Comparison of ENCODE assay signal across 10 mouse cellular contexts in genomic region chr9:13307226-13307625, GRCm38 (mm10). TPM values are rescaled to one million over a fixed set of nuclear protein-coding genes. Genes with fewer than 3 reads are reported as not detected.
A peak's percentile ranks its signal among the peaks of the same experiment; 100 is the strongest.
DNase-seq lines count a peak whose midpoint lies in the region; ATAC-seq and TF ChIP-seq lines count a peak whose summit lies in the region.
"Had no signal": no experiment of that assay in that cellular context is flagged by ENCODE, and none has a peak within 500 bp of the region (broad histone marks: within the 10 kb centered on the region; RNA-seq: fewer than 3 reads in every experiment).

No protein-coding gene starts in this region.

- H3K4me3 ChIP-seq in heart, adult 2 months: no peak overlapping the region
- H3K4me3 ChIP-seq in embryonic facial prominence, embryonic 14.5 days (ENCODE audit: low read depth, low read length): no peak overlapping the region
- no peak overlapping the region for H3K4me3 ChIP-seq in midbrain, embryonic 13.5 days (replicated peaks)

- no peak for TF ChIP-seq POLR2A in heart, adult 2 months (IDR thresholded peaks at IDR 0.05; ENCODE audit: insufficient read depth, low read depth, low read length)

- ATAC-seq in embryonic facial prominence, embryonic 14.5 days (ENCODE audit: low read depth): peak; percentile 67
- no peak for ATAC-seq in midbrain, embryonic 13.5 days

- H3K36me3 ChIP-seq in heart, adult 2 months (ENCODE audit: control insufficient read depth, insufficient read depth, low read length): peaks cover 7% of the 10 kb centered on the region
- no peaks in the 10 kb centered on the region for H3K36me3 ChIP-seq in embryonic facial prominence, embryonic 14.5 days (ENCODE audit: control insufficient read depth, insufficient read depth, low read length)
- no peaks in the 10 kb centered on the region for H3K36me3 ChIP-seq in midbrain, embryonic 13.5 days

- peaks cover 14% of the 10 kb centered on the region for H3K4me1 ChIP-seq in heart, adult 2 months (ENCODE audit: control insufficient read depth, insufficient read depth, low read length)
- H3K4me1 ChIP-seq in embryonic facial prominence, embryonic 14.5 days (ENCODE audit: control insufficient read depth, insufficient read depth, low read length): peaks cover 18% of the 10 kb centered on the region
- H3K4me1 ChIP-seq in midbrain, embryonic 13.5 days (replicated peaks): peaks cover 76% of the 10 kb centered on the region

- H3K9me3 ChIP-seq in embryonic facial prominence, embryonic 14.5 days (ENCODE audit: control insufficient read depth, low read length): no peaks in the 10 kb centered on the region
- H3K9me3 ChIP-seq in midbrain, embryonic 13.5 days: no peaks in the 10 kb centered on the region

- intact Hi-C loops in heart, adult 2 months (cut with DNase I): no loop called here

- no peak overlapping the region for H3K27ac ChIP-seq in heart, adult 2 months
- peak overlapping the region; percentile 49 for H3K27ac ChIP-seq in embryonic facial prominence, embryonic 14.5 days (replicated peaks; ENCODE audit: low read depth, low read length)
- peak overlapping the region; percentile 60 for H3K27ac ChIP-seq in midbrain, embryonic 13.5 days

- no peak for TF ChIP-seq EP300 in heart, adult 2 months (IDR thresholded peaks at IDR 0.05; ENCODE audit: insufficient read depth, low read depth, low read length)

- H3K27me3 ChIP-seq in heart, adult 2 months (ENCODE audit: control insufficient read depth, insufficient read depth, low read length): no peaks in the 10 kb centered on the region
- no peaks in the 10 kb centered on the region for H3K27me3 ChIP-seq in embryonic facial prominence, embryonic 14.5 days (replicated peaks; ENCODE audit: control insufficient read depth, insufficient read depth, low read length)
- no peaks in the 10 kb centered on the region for H3K27me3 ChIP-seq in midbrain, embryonic 13.5 days

- no peak overlapping the region for H3K4me2 ChIP-seq in embryonic facial prominence, embryonic 14.5 days (ENCODE audit: low read depth, low read length)
- H3K4me2 ChIP-seq in midbrain, embryonic 13.5 days (replicated peaks): no peak overlapping the region

- DNase-seq in heart, adult 11 months: peak; percentile 92
- DNase-seq in heart, adult 2 months: no peak
- DNase-seq in kidney, postnatal 10 days: peak; percentile 2
- no peak for DNase-seq in kidney, postnatal 14 days
- peak; percentile 84 for DNase-seq in embryonic facial prominence, embryonic 14.5 days (ENCODE audit: low spot score)
- DNase-seq in right cerebral cortex, postnatal 25 days: no peak
- DNase-seq in gastrocnemius, postnatal 10 days: no peak
- DNase-seq: adrenal gland, postnatal 25 days; right cerebral cortex, postnatal 4 days had no signal

- peaks cover 3% of the 10 kb centered on the region for H3K79me2 ChIP-seq in heart, adult 2 months (replicated peaks; ENCODE audit: control insufficient read depth, insufficient read depth, low read length)

- 48% methylated on average over 4 of the region's 4 CpGs for WGBS in heart, adult 2 months
- 36% methylated on average over 4 of the region's 4 CpGs for WGBS in embryonic facial prominence, embryonic 14.5 days
- WGBS in midbrain, embryonic 13.5 days: 35% methylated on average over 4 of the region's 4 CpGs

- no peak for TF ChIP-seq CTCF in heart, adult 2 months (IDR thresholded peaks at IDR 0.05)

- no peak overlapping the region for H3K9ac ChIP-seq in heart, adult 2 months (ENCODE audit: low read depth, low read length)
- H3K9ac ChIP-seq in embryonic facial prominence, embryonic 14.5 days (ENCODE audit: low read depth, low read length): no peak overlapping the region
- H3K9ac ChIP-seq in midbrain, embryonic 13.5 days (replicated peaks): no peak overlapping the region

RNA-seq across cellular contexts. Expression of gene Maml2, which starts 9.5 kb away (rescaled TPM):
- total RNA-seq in heart, adult 2 months (2021): 1 to 10 TPM; 5.7 to 6.5 TPM
- polyA plus RNA-seq in heart, adult 2 months (2012; rRNA removed): 4.8 and 6.2 TPM in 2 replicates
- 9.8 and 11.1 TPM in 2 replicates for polyA plus RNA-seq in embryonic facial prominence, embryonic 14.5 days (2014; fragmentation: Nextera tagmentation; extraction: Ambion mirVana)
- polyA plus RNA-seq in midbrain, embryonic 13.5 days (2015; fragmentation: Nextera tagmentation; extraction: Ambion mirVana): 11.0 and 11.5 TPM in 2 replicates
- total RNA-seq in gastrocnemius, postnatal 10 days (2021): 1 to 10 TPM; 5.6 to 6.8 TPM

Comparison
In these comparisons a context has a peak if more than half of its experiments do, and no peak if none do; other contexts are left out.
1. DNase-seq: peak in heart, adult 11 months (single experiment), kidney, postnatal 10 days (single experiment) and embryonic facial prominence, embryonic 14.5 days (single experiment); none in heart, adult 2 months (0 of 2), kidney, postnatal 14 days (single experiment), right cerebral cortex, postnatal 25 days (single experiment) and gastrocnemius, postnatal 10 days (single experiment).